Mouse (Mus musculus) CH12.LX (cell line): ENCODE results near the gene Cfap61. TPM values are rescaled to one million over a fixed set of nuclear protein-coding genes. Genes with fewer than 3 reads are reported as not detected.

Source experiments
- DNase-seq: peaks from one replicate; pipeline ENCODE4 v3.0.0-alpha.2; 2013; ENCODE audit errors: extremely low read depth
- H3K27ac ChIP-seq: 2 replicates; pipeline ENCODE4 v1.5.1; 2012; ENCODE audit warnings: low read depth, mild to moderate bottlenecking, control low read depth, moderate library complexity; ENCODE audit not compliant: insufficient read depth
- H3K27me3 ChIP-seq: replicated peaks from 2 replicates; pipeline ENCODE3; 2012; ENCODE audit warnings: inconsistent platforms
- H3K36me3 ChIP-seq, 2 experiments: replicated peaks in 1 of 2; 2 replicates each; pipeline versions ENCODE3 to v1.6.1; 2012; ENCODE audit warnings: inconsistent platforms in 1 of 2, low read length in 1 of 2, mild to moderate bottlenecking in 1 of 2, mixed read lengths in 1 of 2, moderate library complexity in 1 of 2; ENCODE audit not compliant: control insufficient read depth in 1 of 2, insufficient read depth in 1 of 2
- H3K4me1 ChIP-seq, 2 experiments: 2 replicates each; pipeline ENCODE4 v1.6.1; 2012; ENCODE audit warnings: inconsistent platforms in 1 of 2, moderate library complexity in 1 of 2; ENCODE audit not compliant: insufficient read depth in 2 of 2, control insufficient read depth in 1 of 2
- H3K4me2 ChIP-seq: 2 replicates; pipeline ENCODE4 v1.6.1; 2012; ENCODE audit warnings: low read depth, mild to moderate bottlenecking, control low read depth; ENCODE audit not compliant: poor library complexity, insufficient read depth, severe bottlenecking
- H3K4me3 ChIP-seq, 3 experiments: fragments of 150-350 bp in 1 of 3; sonication (generic) in 1 of 3; replicated peaks in 1 of 3; 2 replicates each; pipeline versions ENCODE3 to v1.5.1; 2011 to 2012; ENCODE audit warnings: low read depth in 2 of 3, low read length in 2 of 3, mild to moderate bottlenecking in 2 of 3, moderate library complexity in 2 of 3, control low read depth in 1 of 3, improper control_type of control experiment in 1 of 3, inconsistent platforms in 1 of 3, mixed read lengths in 1 of 3; ENCODE audit not compliant: poor library complexity in 1 of 3
- H3K79me2 ChIP-seq: replicated peaks from 2 replicates; pipeline ENCODE4 v1.6.1; 2012; ENCODE audit warnings: mild to moderate bottlenecking, moderate library complexity; ENCODE audit not compliant: control insufficient read depth, poor library complexity, insufficient read depth, severe bottlenecking; ENCODE audit errors: extremely low read depth
- H3K9ac ChIP-seq: 2 replicates; pipeline ENCODE4 v1.6.1; 2012; ENCODE audit warnings: low read depth, mild to moderate bottlenecking, control low read depth, moderate library complexity; ENCODE audit not compliant: insufficient read depth
- H3K9me3 ChIP-seq: replicated peaks from 2 replicates; pipeline ENCODE3; 2012; ENCODE audit warnings: low read length, inconsistent platforms, mixed read lengths
- CTCF ChIP-seq, 2 experiments: IDR thresholded peaks in 1 of 2; conservative IDR thresholded peaks in 1 of 2; 2 replicates each; pipeline ENCODE4 v1.5.1; 2011 to 2012; ENCODE audit warnings: low read depth in 2 of 2, low read length in 2 of 2, improper control_type of control experiment in 1 of 2, inconsistent platforms in 1 of 2, mild to moderate bottlenecking in 1 of 2, moderate library complexity in 1 of 2
- E2F4 ChIP-seq: IDR thresholded peaks from 2 replicates; pipeline ENCODE4 v1.6.1; 2011; ENCODE audit warnings: low read depth, low read length, improper control_type of control experiment; ENCODE audit not compliant: insufficient replicate concordance
- EP300 ChIP-seq: IDR thresholded peaks from 2 replicates; pipeline ENCODE4 v1.6.1; 2011; ENCODE audit warnings: low read length, improper control_type of control experiment
- ETS1 ChIP-seq: conservative IDR thresholded peaks from 2 replicates; pipeline ENCODE4 v1.6.1; 2012; ENCODE audit warnings: low read depth, mild to moderate bottlenecking, inconsistent platforms, low read length, improper control_type of control experiment, moderate library complexity
- HCFC1 ChIP-seq: IDR thresholded peaks from 2 replicates; pipeline ENCODE4 v1.6.1; 2012; ENCODE audit warnings: low read depth, mild to moderate bottlenecking, inconsistent platforms, low read length, improper control_type of control experiment
- IRF4 ChIP-seq: IDR thresholded peaks from 2 replicates; pipeline ENCODE4 v1.6.1; 2014; ENCODE audit warnings: low read depth, mild to moderate bottlenecking, inconsistent platforms, low read length, improper control_type of control experiment
- JUN ChIP-seq: IDR thresholded peaks from 2 replicates; pipeline ENCODE4 v1.6.1; 2011; ENCODE audit warnings: low read depth, mild to moderate bottlenecking, low read length, improper control_type of control experiment, moderate library complexity; ENCODE audit not compliant: insufficient read depth
- KAT2A ChIP-seq: IDR thresholded peaks from 2 replicates; pipeline ENCODE4 v1.6.1; 2012; ENCODE audit warnings: low read length, improper control_type of control experiment, inconsistent platforms; ENCODE audit not compliant: insufficient replicate concordance
- MEF2A ChIP-seq: IDR thresholded peaks from 2 replicates; pipeline ENCODE4 v1.6.1; 2014; ENCODE audit warnings: low read depth, mild to moderate bottlenecking, inconsistent platforms, low read length, improper control_type of control experiment, borderline replicate concordance
- MXI1 ChIP-seq: IDR thresholded peaks from 2 replicates; pipeline ENCODE4 v1.6.1; 2011; ENCODE audit warnings: mild to moderate bottlenecking, low read depth, low read length, improper control_type of control experiment
- NELFE ChIP-seq: IDR thresholded peaks from 2 replicates; pipeline ENCODE4 v1.6.1; 2011; ENCODE audit warnings: low read depth, low read length, improper control_type of control experiment
- POLR2AphosphoS2 ChIP-seq: IDR thresholded peaks from 2 replicates; pipeline ENCODE4 v1.6.1; 2011; ENCODE audit warnings: low read depth, low read length, improper control_type of control experiment
- SMC3 ChIP-seq: IDR thresholded peaks from 2 replicates; pipeline ENCODE4 v1.6.1; 2011; ENCODE audit warnings: low read depth, low read length, improper control_type of control experiment
- UBTF ChIP-seq: IDR thresholded peaks from 2 replicates; pipeline ENCODE4 v1.6.1; 2012; ENCODE audit warnings: low read depth, mild to moderate bottlenecking, inconsistent platforms, low read length, improper control_type of control experiment, moderate library complexity
- USF2 ChIP-seq: conservative IDR thresholded peaks from 2 replicates; pipeline ENCODE4 v1.6.1; 2011; ENCODE audit warnings: low read depth, low read length, improper control_type of control experiment
- ZC3H11A ChIP-seq: IDR thresholded peaks from 2 replicates; pipeline ENCODE4 v1.6.1; 2012; ENCODE audit warnings: low read depth, mild to moderate bottlenecking, inconsistent platforms, low read length, improper control_type of control experiment
- ZKSCAN1 ChIP-seq: IDR thresholded peaks from 2 replicates; pipeline ENCODE4 v1.6.1; 2012; ENCODE audit warnings: low read depth, inconsistent platforms, low read length, improper control_type of control experiment, borderline replicate concordance
- ZMIZ1 ChIP-seq: IDR thresholded peaks from 2 replicates; pipeline ENCODE4 v1.6.1; 2012; ENCODE audit warnings: low read depth, mild to moderate bottlenecking, inconsistent platforms, low read length, improper control_type of control experiment
- ZNF384 ChIP-seq: IDR thresholded peaks from 2 replicates; pipeline ENCODE4 v1.6.1; 2012; ENCODE audit warnings: low read depth, low read length, improper control_type of control experiment, inconsistent platforms
- dilution Hi-C: fragments of 300-500 bp; cut with MboI; formaldehyde crosslinking; loops from 2 replicates; pipeline ENCODE4 v1.14.3; 2020; ENCODE audit warnings: low sequenced_read_pairs; ENCODE audit not compliant: extremely low pct_unique_long_range_greater_than_20kb, extremely low pct_ligation_motif_present
- in situ Hi-C: fragments of 300-500 bp; cut with MboI; formaldehyde crosslinking; loops from 3 replicates; pipeline ENCODE4 v1.14.3; 2019; ENCODE audit warnings: low sequenced_read_pairs, low pct_ligation_motif_present, low pct_unique_long_range_greater_than_20kb, mixed read lengths
- polyA plus RNA-seq: library from polyadenylated mRNA; unstranded; fragments of >175 nt; gene quantifications from 2 replicates; pipeline ENCODE4 v1.2.1, GENCODE M21; 2012; ENCODE audit warnings: low read depth; ENCODE audit not compliant: insufficient read length
- total RNA-seq, 2 experiments: library from RNA; depleted of rRNA; stranded (reverse); fragments of 300-350 nt in 1 of 2; fragments of >200 nt in 1 of 2; gene quantifications; 2 replicates each; pipeline ENCODE4 v1.2.3; 2012 to 2014

Cfap61 gene
- total and polyA plus RNA-seq, 3 experiments: 0.34 TPM; not detected in 2

GRCm38 (mm10) chr2:146117915-146118403, 183.4 kb downstream of the Cfap61 start:
- Histone ChIP-seq H3K36me3 (no peaks in the 10 kb centered on the region), H3K9me3 (no peaks in the 10 kb centered on the region), H3K27me3 (peaks cover 2% of the 10 kb centered on the region), H3K4me1 (peaks cover 6 to 25% of the 10 kb centered on the region in 2 experiments), H3K79me2 (no peaks in the 10 kb centered on the region), H3K9ac (no peak overlapping the region), H3K4me3 (no peak overlapping the region), H3K4me2 (no peak overlapping the region), H3K27ac (no peak overlapping the region)
- TF ChIP-seq USF2: no peak
- no peak for TF ChIP-seq SMC3
- TF ChIP-seq HCFC1: no peak
- no peak for TF ChIP-seq CTCF (conservative IDR thresholded peaks at IDR 0.05 in 1 of 2, IDR thresholded peaks at IDR 0.05 in 1 of 2; ENCODE audit: low read depth in 2 of 2, low read length in 2 of 2)
- TF ChIP-seq NELFE: no peak
- no peak for TF ChIP-seq E2F4
- DNase-seq: no peak
- dilution Hi-C loops (no loop called here), in situ Hi-C loops (no loop called here)

- Histone ChIP-seq H3K4me1 (peaks cover 6 to 11% of the 10 kb centered on the region in 2 experiments), H3K4me2 (no peak overlapping the region), H3K27me3 (peaks cover 2% of the 10 kb centered on the region), H3K27ac (no peak overlapping the region), H3K9ac (no peak overlapping the region), H3K79me2 (no peaks in the 10 kb centered on the region), H3K9me3 (no peaks in the 10 kb centered on the region), H3K4me3 (no peak overlapping the region), H3K36me3 (no peaks in the 10 kb centered on the region)
- dilution Hi-C loops (no loop called here), in situ Hi-C loops (no loop called here)
- TF ChIP-seq KAT2A (no peak), ZNF384 (no peak), ZC3H11A (no peak), ZKSCAN1 (no peak), UBTF (no peak), MXI1 (no peak), ZMIZ1 (no peak), POLR2AphosphoS2 (no peak), SMC3 (no peak), JUN (no peak), MEF2A (no peak), IRF4 (no peak), ETS1 (no peak), EP300 (no peak)
- no peak for DNase-seq
Observed at GRCm38 (mm10) chr2:146121551-146121950, 187.0 kb downstream of the Cfap61 start.
